Mouse (Mus musculus): ENCODE measurements around the gene Vash1.

DNA sequence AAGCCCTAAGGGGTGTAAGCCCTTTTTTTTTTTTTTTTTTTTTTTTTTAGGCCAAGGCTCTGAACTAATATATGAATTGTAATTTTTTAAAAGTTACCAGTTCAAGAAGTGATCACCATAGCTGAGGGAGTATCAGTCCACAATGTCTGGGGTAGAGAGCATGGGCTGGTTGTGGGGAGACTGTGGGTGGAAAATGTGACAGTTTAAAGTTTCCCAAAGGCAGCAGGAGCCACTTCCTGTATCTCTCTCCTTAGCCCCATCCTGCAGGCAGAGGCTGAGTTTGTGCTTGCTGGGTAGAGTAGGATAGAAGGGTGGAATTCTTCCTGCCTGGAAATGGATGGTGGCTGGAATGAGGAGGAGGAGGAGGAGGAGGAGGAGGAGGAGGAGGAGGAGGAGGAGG lies 14.9 kb downstream of the Vash1 start:
- TF ChIP-seq POLR2A (IDR thresholded peaks at IDR 0.05; ENCODE audit: extremely low read depth, insufficient read depth, low read length) (no peak), CTCF (IDR thresholded peaks at IDR 0.05; ENCODE audit: extremely low read depth, insufficient read depth, low read length) (no peak)
